Mouse (Mus musculus) C2C12 (cell line): ENCODE data around the gene Psmg3.

Experiments used
- CEBPB ChIP-seq: IDR thresholded peaks from one replicate; pipeline ENCODE4 v1.6.1; 2011; ENCODE audit warnings: low read depth, mild to moderate bottlenecking, control low read depth, moderate library complexity
- CTCF ChIP-seq: IDR thresholded peaks from one replicate; pipeline ENCODE4 v1.5.1; 2011; ENCODE audit not compliant: control insufficient read depth, insufficient read depth, insufficient read length
- FOSL1 ChIP-seq: IDR thresholded peaks from one replicate; pipeline ENCODE4 v1.8.0; 2011; ENCODE audit warnings: mild to moderate bottlenecking, low read length; ENCODE audit not compliant: poor library complexity, insufficient read depth, severe bottlenecking
- MAX ChIP-seq: IDR thresholded peaks from one replicate; pipeline ENCODE4 v1.6.1; 2011; ENCODE audit warnings: mild to moderate bottlenecking, control low read depth
- MYOG ChIP-seq: IDR thresholded peaks from one replicate; pipeline ENCODE4 v1.6.1; 2011; ENCODE audit not compliant: control insufficient read depth, insufficient read length; ENCODE audit errors: extremely low read depth
- USF1 ChIP-seq: IDR thresholded peaks from one replicate; pipeline ENCODE4 v1.6.1; 2011; ENCODE audit warnings: low read depth, mild to moderate bottlenecking, control low read depth, moderate library complexity

DNA sequence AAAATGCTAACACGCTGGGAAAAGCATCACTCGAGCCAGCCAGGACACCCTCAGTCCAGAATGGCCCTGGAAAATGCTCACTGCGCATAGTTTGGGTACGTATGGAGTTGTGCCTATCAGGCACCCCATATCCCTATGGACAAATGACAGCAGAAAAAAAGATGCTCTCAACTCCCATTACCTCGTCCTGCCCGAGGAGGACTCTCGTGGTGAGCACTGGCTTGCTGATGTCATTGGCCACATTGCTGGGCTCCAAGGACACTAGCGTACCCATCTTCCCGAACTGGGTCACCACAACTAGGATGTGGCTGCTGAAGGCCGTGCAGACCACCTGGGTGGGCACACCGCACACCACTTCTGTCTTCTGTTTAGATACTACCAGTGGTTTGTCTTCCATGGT, 738 bp downstream of the Psmg3 start:
- no peak for TF ChIP-seq CTCF
- TF ChIP-seq FOSL1: no peak
- no peak for TF ChIP-seq CEBPB
- no peak for TF ChIP-seq MYOG
- TF ChIP-seq MAX: no peak
- TF ChIP-seq USF1: no peak
